Mouse (Mus musculus) bone marrow, adult 2 months (tissue): ENCODE results near the gene Ovol3. TPM values are rescaled to one million over a fixed set of nuclear protein-coding genes. Genes with fewer than 3 reads are reported as not detected.
"Not testable (repeated sequence)": the region's sequence is repeated elsewhere in the genome, so short reads cannot be mapped to it uniquely, and the experiment has no call there.

Experiments used
- H3K27ac ChIP-seq: fragments of 200-500 bp; 2 replicates; pipeline ENCODE4 v1.5.1; 2012; ENCODE audit warnings: low read depth, mild to moderate bottlenecking, control low read depth, inconsistent platforms, low read length; ENCODE audit not compliant: control insufficient read depth, poor library complexity, insufficient read depth
- H3K4me1 ChIP-seq: fragments of 200-500 bp; 2 replicates; pipeline ENCODE4 v1.6.1; 2011; ENCODE audit warnings: low read length; ENCODE audit not compliant: control insufficient read depth, insufficient read depth
- H3K4me3 ChIP-seq: fragments of 200-500 bp; replicated peaks from 2 replicates; pipeline ENCODE3; 2011; ENCODE audit warnings: mild to moderate bottlenecking, low read depth, low read length, control low read depth; ENCODE audit not compliant: control insufficient read depth
- CTCF ChIP-seq: fragments of 200-500 bp; IDR thresholded peaks from 2 replicates; pipeline ENCODE4 v1.5.1; 2011; ENCODE audit warnings: low read length, control low read depth; ENCODE audit not compliant: control insufficient read depth, insufficient read depth
- POLR2A ChIP-seq: fragments of 200-500 bp; IDR thresholded peaks from 2 replicates; pipeline ENCODE4 v1.6.1; 2011; ENCODE audit warnings: low read depth, mild to moderate bottlenecking, control low read depth, low read length, borderline replicate concordance; ENCODE audit not compliant: control insufficient read depth
- WGBS: fragments of 180-500 bp; shearing (Covaris S2); methylation state at CpG from one replicate; pipeline ENCODE4 v1.1.7; 2018; 5-methylcytosine and 5-hydroxymethylcytosine counted together
- polyA plus RNA-seq: library from polyadenylated mRNA; stranded (reverse); fragments of >200 nt; gene quantifications from 2 replicates; pipeline ENCODE4 v1.2.4, GENCODE M21; 2011; ENCODE audit warnings: low replicate concordance; ENCODE audit not compliant: missing spikeins, insufficient read depth, insufficient read length

The Ovol3 gene
- polyA plus RNA-seq, 1 experiment, result not detected

DNA sequence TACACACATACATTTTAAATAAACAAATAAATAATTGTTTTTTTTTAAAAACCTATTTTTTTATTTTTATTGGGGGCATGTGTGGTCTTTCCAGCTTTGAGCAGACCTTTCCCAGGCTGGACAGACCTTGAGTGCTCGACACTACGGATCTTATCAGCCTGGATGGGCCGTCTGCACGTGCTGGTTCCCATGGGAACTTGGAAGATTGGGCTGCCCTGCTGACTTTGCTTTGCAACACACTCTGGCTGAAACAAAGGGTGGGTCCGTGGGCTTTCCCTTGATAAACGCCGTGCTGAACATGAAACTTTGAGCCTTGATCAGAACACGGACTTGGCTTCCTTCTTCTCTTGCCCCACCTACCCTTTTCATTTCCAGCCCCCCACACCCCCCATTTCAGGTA lies 31.1 kb downstream of the Ovol3 start:
- 43% methylated on average over 8 of the region's 8 CpGs for WGBS
- Histone ChIP-seq H3K4me1 (no peaks in the 10 kb centered on the region), H3K27ac (no peak overlapping the region), H3K4me3 (peak overlapping the region; percentile 26)
- no peak for TF ChIP-seq POLR2A
- TF ChIP-seq CTCF, result no peak

DNA sequence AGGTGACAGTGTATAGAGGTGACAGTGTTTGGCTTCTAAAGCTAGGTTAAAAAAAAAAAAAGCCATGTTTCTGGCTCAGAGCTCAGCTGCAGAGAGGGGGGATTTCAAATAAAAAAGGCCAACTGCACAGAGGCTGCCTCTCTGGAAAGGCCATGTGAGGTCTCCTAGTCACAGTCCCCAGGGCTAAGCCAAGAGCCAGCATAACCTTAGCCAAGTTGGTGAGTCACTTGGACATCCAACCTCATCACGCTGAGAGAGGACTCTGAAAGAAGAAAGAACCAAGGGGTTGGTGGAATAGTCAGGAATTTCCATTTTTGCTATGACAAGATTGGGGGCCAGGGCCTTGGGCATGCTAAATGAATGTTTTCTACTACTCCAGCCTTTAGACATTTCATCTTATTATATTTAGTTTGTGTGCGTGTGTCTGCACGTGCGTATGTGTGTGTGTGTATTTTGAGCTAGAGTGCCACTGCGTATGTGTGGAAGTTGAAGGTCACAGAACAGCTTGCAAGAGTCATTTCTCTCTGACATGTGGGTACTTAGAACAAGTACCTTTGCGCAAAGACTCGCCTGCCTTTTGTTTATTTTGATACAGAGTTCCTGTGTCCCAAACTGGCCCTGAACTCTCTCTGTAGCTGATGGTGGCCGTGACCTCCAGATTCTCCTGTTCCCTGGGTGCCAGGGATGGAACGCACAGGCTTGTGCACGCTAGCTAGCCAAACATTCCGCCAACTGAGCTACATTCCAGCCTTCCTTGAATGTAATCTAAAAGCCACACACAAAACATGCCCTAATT lies 32.4 kb downstream of the Ovol3 start:
- no peak overlapping the region for H3K4me3 ChIP-seq
- 89% methylated on average over 11 of the region's 11 CpGs for WGBS
- H3K27ac ChIP-seq, result no peak overlapping the region
- no peaks in the 10 kb centered on the region for H3K4me1 ChIP-seq
- no peak for TF ChIP-seq CTCF
- TF ChIP-seq POLR2A, result no peak

DNA sequence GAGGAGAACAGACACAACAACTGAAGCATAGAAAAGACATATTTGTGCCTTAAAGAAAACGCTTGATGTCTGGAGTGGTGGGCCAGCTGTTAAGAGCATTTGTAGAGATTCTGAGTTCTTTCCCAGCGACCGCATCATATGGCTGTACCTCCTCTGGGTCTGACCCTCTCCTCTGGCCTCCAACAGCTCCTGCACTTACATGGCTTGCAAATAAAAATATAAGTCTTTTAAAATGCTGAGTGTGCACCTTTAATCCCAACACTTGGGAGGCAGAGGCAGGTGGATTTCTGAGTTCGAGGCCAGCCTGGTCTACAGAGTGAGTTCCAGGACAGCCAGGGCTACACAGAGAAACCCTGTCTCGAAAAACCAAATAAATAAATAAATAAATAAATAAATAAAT lies 34.9 kb downstream of the Ovol3 start:
- H3K27ac ChIP-seq, H3K4me1 ChIP-seq, H3K4me3 ChIP-seq: not testable (repeated sequence)
- 84% methylated on average over 5 of the region's 5 CpGs for WGBS

DNA sequence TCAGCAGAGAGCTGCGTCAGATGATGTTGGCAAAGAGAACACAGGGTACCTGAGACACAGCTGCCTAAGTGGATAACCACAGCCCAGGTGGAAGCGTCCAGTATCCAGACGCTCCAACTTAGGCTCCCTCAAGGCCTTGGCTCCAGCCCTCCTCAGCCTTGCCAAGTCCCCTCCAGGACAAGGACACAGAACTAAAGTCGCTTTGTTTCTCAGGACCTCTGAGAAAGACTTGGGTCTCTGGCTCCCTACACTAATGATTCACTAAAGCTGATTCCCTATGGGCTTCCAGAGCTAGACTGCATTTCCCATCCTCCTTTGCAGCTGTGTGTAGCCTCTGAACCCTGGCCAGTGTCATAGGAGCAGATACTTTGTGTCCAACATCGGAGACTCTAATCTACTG lies 35.3 kb downstream of the Ovol3 start:
- 85% methylated on average over 5 of the region's 5 CpGs for WGBS
- TF ChIP-seq POLR2A, result no peak
- TF ChIP-seq CTCF, result no peak
- no peaks in the 10 kb centered on the region; the same call in 1 of the 2 replicates for H3K4me1 ChIP-seq

DNA sequence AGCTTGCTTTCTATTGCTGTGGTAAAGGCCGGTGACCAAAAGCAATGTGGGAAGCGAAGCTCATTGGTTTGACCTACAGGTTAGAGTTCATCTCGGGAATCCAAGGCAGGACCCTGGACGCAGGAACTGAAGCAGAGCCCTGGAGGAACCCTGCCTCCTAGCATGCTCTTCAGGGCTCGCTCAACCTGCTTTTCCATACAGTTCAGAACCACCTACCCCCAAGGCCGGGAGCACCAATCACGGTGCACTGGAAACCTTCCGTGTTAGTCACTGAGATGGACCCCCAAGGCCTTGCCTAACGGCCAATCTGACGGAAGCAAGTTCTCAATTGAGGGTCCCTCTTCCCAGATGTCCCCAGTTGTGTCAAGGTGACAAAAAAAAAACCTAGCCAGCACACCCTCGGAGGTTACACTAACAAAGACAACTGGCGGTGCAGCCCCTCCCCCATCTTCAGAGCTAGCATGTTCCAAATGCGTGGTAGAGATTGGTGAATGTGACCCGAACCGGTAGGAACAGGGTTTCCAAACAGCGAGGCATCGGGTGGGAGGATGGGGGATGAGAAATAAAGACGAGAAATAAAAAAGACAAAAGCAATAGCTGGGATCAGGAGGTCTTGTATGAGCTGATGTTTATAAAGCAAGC lies 35.9 kb downstream of the Ovol3 start:
- no peak overlapping the region for H3K4me3 ChIP-seq
- no peaks in the 10 kb centered on the region; the same call in 1 of the 2 replicates for H3K4me1 ChIP-seq
- no peak for TF ChIP-seq POLR2A
- no peak for TF ChIP-seq CTCF
- 81% methylated on average over 18 of the region's 18 CpGs for WGBS
- no peak overlapping the region for H3K27ac ChIP-seq

More for the DNA sequence above, 35.3 kb downstream of the Ovol3 start:
- no peak overlapping the region for H3K4me3 ChIP-seq
- no peak overlapping the region for H3K27ac ChIP-seq

DNA sequence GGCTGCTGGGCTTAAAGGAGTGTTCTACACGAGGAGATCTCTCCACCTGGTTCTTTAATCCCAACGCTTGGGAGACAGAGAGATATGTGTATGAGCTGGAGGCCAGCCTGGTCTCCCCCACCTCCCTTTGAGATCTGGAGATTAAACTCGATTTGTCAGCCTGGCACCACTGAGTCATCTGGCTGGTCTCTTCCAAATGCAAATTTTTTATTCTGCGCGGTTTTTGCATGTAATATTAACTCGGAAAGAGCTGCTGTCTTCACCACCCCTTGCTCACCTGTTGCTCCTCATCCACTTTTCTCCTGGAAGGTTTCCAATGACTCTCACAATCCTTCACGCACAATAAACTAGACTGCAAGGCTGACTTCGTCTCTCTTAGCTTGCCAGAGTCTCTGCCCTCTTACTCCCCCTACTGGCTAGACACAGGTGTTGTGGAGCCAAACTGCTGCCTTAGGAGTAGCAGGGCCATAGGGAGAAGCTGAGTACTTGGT lies 37.0 kb downstream of the Ovol3 start, which contains the start of gene Capns1:
Gene Capns1, minus strand, starts transcription at position 331 of the 491 bp plus-strand sequence.
- TF ChIP-seq CTCF (peak; percentile 94), POLR2A (no peak)
- WGBS, result 8% methylated on average over 8 of the region's 8 CpGs
- no peaks in the 10 kb centered on the region; the same call in 1 of the 2 replicates for H3K4me1 ChIP-seq
- no peak within 1 kb of the TSS for H3K27ac ChIP-seq
- no peak within 1 kb of the TSS for H3K4me3 ChIP-seq

DNA sequence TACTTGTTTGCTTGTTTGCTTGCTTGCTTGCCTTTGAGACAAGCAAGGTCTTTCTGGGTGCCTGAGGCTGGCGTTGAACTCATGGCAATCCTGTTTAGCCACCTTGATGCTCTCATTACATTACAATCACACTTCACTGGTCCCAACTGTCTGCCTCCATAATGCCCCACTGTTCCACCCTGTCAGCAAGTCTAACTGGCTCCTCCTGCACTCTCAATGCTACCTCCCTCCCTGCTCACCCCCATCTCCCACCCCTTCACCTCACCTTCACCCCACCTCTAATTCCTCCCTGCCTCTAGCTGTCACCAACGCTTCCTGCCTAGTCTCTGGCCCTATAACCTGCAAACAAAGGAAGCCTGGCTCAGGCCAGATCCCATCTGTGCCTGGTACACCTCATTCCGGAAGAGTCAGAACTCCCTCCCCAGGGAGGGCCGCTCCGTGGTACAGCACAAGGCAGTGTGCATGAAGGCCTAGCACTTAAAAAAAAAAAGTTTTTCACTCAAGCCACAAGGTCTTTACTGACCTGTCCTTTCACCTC lies 37.9 kb downstream of the Ovol3 start:
- TF ChIP-seq CTCF (no peak), POLR2A (no peak)
- H3K4me3 ChIP-seq, result no peak overlapping the region
- WGBS, result 50% methylated on average over 5 of the region's 5 CpGs
- H3K27ac ChIP-seq, result no peak overlapping the region
- H3K4me1 ChIP-seq, result no peaks in the 10 kb centered on the region; the same call in 1 of the 2 replicates

DNA sequence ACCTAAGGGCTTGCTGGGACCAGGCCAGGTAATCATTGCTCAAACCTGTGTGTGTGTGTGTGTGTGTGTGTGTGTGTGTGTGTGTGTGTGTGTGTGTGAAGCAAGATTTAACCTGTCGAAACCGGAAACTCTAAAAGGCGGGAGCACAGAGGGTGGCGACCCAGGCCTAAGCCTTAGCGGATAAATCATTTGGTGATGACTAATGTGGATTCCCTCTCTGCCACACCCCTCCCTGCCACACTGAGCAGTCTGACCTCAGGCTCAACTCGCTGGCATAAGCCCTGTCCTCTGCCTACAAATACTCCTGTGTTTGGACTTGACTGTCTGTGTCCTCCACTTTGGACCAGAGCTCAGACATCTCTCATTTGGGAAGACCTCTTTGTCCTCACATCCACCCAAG lies 39.4 kb downstream of the Ovol3 start:
- WGBS, result 31% methylated on average over 6 of the region's 6 CpGs
- Histone ChIP-seq H3K27ac (no peak overlapping the region), H3K4me3 (no peak overlapping the region), H3K4me1 (no peaks in the 10 kb centered on the region; the same call in 1 of the 2 replicates)
- no peak for TF ChIP-seq CTCF
- TF ChIP-seq POLR2A, result no peak
